Mouse (Mus musculus): Measurements from ENCODE around the gene Casp8. TPM values are rescaled to one million over a fixed set of nuclear protein-coding genes. Genes with fewer than 3 reads are reported as not detected.
"Not testable (repeated sequence)": the region's sequence is repeated elsewhere in the genome, so short reads cannot be mapped to it uniquely, and the experiment has no call there.

Gene Casp8
- total RNA-seq, 2 experiments from 2014 or later = 2.6 to 3.4 TPM

DNA sequence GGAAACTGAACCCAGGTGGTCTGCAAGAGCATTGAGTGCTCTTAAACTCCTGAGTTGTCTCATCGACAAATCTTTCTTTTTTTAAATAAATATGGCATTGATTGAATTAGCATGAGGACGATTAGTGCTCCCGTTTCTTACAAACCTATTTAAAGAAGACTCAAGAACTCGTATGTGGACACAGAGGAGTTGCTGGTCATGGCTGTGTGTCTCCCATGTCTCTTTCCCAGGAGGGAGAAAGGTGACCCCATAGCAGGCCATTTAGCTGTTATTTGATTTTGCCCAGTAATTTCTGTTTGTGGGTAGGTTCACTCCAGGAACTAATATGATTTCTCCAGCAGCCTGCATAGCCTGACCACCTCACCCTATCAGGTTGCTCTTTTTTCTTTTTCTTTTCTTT is 1.7 kb downstream of the Casp8 start:
- intact Hi-C loops (cut with DNase I) = no loop called here
- DNase-seq (ENCODE audit: low spot score in 2 of 2) = no peak

DNA sequence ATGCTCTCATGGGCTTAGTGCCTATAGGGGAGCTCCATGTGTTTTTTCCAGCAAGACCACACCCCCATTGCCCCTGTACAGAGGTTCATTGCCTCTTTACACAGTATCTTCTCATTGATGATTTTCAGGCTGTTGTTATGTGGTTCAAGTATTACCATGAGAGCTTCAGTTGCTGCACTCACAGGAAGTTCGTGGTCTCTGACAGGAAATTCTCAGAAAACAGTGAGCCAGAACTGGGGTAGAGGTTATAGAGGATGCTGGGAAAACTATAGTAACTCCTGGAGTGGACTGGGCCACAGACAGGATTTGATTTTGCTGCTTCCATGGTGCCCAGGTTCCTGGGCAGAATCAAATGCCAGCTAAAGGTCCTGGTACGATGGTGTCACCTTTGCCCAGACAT is 2.2 kb downstream of the Casp8 start:
- intact Hi-C loops (cut with DNase I) = no loop called here

DNA sequence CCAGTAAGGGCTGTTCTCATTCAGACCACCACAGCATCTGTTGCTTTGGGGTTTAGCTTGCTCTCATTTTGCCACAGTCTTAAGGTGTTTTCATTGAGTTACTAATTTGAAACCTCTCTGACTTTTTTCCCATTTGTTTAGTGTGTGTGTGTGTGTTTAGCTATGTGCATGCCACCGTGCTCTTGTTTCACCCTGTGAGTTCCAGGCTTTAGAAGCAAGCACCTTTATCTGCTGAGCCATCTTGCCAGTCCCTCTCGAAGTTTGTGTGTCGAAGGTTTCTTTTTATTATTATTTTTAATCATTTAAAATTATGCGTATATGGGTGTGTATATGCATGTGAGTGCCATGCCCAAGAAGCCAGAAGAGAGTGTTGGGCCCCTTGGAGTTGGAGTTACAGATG is 3.7 kb downstream of the Casp8 start:
- intact Hi-C loops (cut with DNase I) = no loop called here

More for the DNA sequence above, 2.2 kb downstream of the Casp8 start:
- no peak for DNase-seq (ENCODE audit: low spot score in 2 of 2)

DNA sequence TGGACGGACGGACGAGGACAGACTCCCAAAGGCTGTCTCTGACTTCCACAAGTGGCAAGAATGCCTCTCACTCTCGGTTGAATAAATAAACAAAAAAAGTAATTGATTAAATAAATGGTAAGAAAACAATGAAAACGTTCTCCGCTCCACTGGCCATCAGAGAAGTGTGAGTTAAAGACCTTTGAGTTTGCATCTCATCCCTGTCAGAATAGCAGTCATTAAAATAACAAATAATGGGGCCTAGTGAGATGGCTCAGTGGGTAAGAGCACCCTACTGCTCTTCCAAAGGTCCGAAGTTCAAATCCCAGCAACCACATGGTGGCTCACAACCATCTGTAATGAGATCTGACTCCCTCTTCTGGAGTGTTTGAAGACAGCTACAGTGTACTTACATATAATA is 5.5 kb downstream of the Casp8 start:
- intact Hi-C loops (cut with DNase I); DNase-seq (ENCODE audit: low spot score in 2 of 2): not testable (repeated sequence)

More for the DNA sequence above, 3.7 kb downstream of the Casp8 start:
- no peak for DNase-seq (ENCODE audit: low spot score in 2 of 2)

DNA sequence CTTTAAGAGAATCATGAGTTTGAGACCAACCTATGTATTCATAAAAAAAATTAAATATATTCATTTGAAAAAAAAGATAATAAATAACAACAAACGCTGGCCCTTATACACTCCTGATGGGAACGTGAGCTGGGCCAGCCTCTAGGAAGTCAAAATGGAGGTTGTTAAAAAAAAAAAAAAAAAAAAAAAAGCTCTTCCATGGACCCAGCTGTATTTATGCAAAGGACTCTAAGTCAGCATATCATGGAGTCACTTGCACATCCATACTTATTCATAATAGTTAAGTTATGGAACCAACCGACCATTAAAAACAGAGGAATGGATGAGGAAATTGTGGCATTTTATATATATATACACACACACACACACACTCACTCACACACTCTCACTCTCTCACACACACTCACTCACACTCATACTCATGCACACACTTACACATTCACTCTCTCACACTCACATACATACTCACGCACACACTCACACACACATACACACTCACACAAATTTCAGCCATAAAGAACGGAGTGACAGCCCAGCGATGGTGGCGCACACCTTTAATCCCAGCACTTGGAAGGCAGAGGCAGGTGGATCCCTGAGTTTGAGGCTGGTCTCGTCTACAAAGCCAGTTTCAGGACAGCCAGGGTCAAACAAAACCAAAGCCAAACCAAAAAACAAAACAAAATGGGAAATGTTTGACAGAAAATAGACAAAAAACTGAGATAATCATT is 6.5 kb downstream of the Casp8 start:
- intact Hi-C loops (cut with DNase I) = no loop called here
- DNase-seq (ENCODE audit: low spot score in 2 of 2) = no peak

DNA sequence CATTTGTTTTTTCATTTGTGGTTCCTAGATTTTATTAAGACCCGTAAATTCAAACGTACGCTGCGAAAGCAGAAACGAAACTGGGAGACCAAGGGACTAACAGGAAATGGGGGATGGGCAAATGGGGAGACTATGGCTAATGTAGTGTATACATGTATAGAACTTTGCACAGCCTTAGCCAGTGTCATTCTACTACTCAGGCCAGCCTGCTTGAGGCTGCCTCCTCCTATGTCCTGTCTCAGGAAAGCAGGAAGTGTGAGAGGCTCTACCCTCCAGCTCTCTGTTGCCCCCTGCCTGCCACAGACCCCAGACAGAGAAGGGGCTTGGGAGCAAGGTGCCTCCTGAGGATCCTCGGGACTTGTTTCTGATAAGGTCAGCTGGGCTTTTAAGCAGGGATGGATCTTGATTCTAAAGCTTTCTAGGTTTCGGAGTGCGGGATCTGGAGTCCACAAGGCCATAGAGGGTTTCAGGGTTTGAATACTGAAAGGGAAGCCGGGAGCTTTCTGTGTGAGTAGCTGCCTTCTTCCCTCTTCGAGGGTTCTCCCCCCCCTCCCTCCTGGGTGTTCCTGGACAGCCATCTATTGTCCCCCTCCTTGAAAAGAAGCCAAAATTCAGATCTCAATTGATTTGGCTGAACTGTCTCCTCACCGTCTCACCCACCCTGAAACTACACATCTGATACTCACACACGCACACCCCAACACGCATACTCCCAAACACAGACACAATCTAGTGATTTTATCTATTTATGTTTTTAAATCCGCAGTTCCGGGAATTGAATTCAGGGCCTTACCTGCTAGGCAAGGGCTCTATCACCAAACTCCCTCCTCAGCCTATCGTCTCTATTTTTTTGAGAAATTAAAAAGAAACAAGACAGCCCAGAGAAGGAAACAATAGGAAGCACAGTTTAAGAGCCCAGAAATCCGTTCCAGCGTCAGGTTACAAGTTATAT is 7.4 kb downstream of the Casp8 start:
- peak in 1 of 2 experiments; percentile 24 for DNase-seq (ENCODE audit: low spot score in 2 of 2)
- intact Hi-C loops (cut with DNase I) = no loop called here

DNA sequence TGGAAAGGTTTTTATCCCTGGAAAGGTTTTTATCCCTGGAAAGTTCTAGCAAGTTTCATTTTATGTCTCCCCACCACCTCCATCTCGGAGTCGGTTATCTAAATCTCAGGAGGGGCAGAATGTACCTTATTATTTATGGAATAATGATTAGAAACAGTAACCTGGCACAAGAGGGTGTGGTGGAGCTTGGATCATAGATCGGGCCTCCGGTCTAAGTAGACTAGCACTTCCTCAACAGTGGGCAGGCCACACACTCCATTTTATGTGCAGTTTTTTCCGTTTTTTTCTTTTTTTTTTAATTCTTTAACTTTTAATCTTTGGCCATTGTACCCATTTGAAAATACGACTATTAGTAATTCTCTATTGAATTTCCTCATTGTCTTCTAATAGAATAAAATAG is 8.4 kb downstream of the Casp8 start:
- DNase-seq (ENCODE audit: low spot score in 2 of 2) = no peak
- intact Hi-C loops (cut with DNase I) = no loop called here

DNA sequence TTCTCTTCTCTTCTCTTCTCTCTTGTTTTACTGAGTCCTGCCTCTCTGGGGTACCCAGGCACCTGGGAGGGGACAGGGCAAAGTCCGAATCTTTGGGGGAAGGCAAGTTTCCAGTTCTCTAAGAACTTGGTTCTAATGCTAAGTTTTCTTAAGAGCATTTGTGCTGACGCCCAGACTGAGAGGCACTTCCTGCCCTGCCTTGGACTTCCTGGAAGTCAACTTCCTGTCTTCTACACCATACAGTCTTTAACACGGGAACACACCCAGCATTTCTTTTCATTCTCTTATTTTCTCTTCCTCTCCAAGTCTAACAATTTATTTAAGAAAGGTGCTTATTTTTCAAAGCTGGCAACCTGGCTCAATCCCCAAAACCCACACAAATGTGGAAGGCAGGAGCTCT is 11.5 kb downstream of the Casp8 start:
- intact Hi-C loops (cut with DNase I) = no loop called here
- no peak for DNase-seq (ENCODE audit: low spot score in 2 of 2)

DNA sequence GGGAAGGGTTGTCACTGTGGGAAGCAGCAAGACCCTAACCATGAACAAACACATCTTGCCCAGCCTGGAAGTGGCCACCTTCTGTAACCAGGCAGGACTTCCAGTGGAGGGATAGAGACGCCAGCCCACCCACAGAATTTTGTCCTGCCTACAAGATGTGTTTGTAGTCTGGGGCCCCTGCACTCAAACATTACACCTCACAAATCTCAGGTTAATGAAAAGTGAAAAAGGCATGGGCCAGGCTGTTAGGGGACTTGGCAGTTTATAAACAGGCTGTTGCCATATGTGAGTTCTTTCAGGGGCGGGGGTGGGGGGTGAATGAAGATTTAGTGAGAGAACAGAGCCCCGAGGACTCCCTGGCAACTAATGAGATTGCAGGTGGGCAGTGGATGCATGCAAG is 31.1 kb downstream of the Casp8 start:
- intact Hi-C loops (cut with DNase I) = no loop called here
- DNase-seq (ENCODE audit: low spot score in 2 of 2) = no peak

DNA sequence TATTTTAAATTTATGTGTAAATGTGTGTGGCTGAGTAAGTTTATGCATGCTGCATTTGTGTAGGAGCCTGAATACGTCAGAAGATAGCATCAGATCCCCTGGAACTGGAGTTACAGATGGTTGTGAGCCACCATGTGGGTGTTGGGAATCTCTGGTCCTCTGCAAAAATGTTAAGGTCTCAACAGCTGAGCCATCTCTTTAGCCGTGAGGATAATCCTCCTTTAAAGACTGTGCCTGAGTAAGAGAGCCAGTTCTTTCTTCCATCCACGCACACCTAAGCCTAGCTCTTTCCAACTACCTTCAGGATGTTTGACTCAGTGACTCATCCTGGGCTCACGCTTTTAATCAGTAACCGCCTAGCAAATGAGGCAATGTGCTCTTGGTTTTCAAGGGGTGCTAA is 35.6 kb downstream of the Casp8 start:
- DNase-seq (ENCODE audit: low spot score in 2 of 2) = peak; percentile 29 to 91

DNA sequence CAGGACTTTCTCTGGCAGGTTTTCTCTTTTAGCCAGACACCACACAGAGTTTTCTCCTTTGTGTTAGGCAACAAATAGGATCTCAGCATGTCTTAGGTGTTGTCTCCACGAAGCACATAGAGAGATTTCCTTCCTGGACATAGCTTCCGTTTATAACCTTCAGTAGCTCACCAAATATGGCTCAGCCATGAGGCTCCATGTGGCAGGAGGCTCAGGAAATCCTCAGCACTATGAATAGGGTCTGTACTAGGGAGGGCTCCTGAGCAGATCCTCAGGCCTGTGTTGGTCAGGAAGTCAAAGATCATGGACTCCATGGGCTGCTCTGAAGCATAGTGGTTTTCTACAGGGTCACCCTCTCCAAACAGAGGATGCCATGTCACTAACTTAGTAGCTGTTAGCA is 37.0 kb downstream of the Casp8 start:
- intact Hi-C loops (cut with DNase I) = no loop called here
- no peak for DNase-seq (ENCODE audit: low spot score in 2 of 2)

More for the DNA sequence above, 35.6 kb downstream of the Casp8 start:
- intact Hi-C loops (cut with DNase I) = no loop called here

DNA sequence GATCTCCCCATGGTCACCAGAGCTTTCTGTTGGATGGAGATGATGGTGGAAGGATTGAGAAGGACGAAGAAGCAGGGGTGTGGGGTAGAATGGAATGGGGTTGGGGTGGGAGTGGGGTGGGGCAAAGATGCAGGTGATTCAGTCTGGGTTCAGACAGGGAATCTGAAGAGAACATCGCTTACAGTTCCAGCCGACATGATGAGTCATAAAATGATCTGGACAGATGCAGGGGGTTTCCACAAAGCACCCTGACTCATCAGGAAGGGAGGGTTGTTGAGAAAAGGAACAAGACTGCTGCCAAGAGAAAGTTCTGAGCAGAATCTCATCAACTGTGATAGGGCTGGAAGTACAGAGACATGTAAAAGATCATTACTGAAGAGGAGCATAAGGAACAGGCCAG is 61.6 kb downstream of the Casp8 start:
- peak in 1 of 2 experiments; percentile 64 for DNase-seq (ENCODE audit: low spot score in 2 of 2)
- intact Hi-C loops (cut with DNase I) = not testable (repeated sequence)

DNA sequence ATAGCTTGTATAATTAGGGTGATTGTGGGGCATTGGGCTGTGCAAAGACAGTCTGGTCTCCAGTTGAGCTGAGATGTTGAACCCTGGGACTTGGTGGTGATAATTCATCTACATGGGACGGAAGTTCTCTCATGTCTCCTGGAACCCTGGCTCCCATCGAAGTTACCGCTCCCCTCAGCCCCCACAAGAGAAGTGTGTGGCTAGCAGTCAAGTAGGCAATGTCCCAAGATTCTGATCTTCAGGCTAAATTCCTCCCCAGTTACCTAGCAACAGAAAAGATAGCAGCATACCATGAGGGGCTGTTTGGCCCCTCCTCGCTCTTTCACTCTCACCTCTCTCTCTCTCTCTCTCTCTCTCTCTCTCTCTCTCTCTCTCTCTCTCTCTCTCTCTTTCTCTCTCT is 64.0 kb downstream of the Casp8 start:
- DNase-seq (ENCODE audit: low spot score in 2 of 2) = peak in 1 of 2 experiments; percentile 12
- intact Hi-C loops (cut with DNase I) = not testable (repeated sequence)

DNA sequence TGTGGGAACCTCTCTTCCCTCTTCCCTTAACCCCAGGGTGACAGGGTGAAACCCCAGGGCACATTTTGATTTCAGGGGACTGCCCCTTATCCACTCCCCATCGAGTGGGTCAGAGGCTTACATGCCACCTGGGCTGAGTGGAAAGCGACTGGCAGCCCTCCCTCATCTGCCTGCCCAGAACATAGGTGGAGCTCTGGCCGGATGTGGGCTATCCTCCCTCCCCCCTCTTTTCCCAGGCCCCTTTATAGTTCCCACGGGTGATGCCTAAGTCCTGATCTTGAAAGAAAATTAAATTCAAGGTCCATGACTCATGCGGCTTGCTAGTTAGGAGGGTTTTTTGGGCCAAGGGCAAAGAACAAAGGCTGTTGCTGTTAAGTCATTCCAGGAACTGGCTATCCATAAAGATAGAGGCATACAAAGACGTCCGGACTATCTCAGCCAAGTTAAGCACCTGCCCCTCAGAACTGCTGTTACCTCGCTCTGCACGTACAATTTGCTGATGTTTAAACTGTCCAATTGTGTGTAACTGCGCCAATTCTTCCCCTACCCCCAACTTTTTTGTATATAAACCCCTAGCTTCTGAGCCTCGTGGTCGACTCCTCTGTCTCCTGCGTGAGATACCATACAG is 64.7 kb downstream of the Casp8 start:
- intact Hi-C loops (cut with DNase I); DNase-seq (ENCODE audit: low spot score in 2 of 2): not testable (repeated sequence)

DNA sequence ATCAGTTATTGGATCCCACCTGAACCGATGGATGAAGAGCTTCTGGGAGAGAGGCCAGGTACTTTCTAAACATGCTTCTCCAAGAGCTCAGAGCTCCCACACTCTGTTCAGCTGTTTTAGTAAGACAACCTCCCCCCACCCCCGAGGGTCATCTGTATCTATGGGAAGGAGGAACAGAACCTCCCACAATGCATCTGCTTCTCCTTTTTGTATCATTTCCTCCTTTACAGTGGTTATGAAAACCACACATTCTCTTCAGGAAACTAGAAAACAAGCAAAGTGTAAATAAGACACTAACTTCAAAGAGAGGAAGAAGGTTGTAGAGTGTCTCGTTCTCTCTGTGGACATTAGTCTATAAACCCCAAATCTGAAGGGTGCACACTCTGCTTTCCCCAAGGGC is 65.4 kb downstream of the Casp8 start:
- intact Hi-C loops (cut with DNase I); DNase-seq (ENCODE audit: low spot score in 2 of 2): not testable (repeated sequence)

DNA sequence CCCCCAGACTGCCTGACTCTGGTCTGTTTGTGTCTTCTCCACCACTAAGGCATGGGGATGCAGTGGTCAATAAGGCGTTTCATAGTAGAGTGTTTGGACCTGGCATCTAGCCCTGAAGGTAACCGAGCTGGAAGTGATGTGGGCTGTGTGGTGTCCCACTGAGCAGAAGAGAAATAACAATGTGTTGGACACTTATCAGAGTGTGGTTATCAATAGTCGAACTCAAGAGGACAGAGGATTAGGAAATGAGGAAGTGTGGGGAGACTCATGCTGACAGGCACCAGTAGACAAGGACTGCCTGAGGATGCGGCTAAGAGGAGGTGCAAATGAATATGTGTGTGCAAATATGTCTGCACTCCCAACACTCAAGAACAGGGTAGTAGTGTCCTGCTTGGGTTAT is 81.3 kb downstream of the Casp8 start:
- intact Hi-C loops (cut with DNase I); DNase-seq (ENCODE audit: low spot score in 2 of 2): not testable (repeated sequence)

DNA sequence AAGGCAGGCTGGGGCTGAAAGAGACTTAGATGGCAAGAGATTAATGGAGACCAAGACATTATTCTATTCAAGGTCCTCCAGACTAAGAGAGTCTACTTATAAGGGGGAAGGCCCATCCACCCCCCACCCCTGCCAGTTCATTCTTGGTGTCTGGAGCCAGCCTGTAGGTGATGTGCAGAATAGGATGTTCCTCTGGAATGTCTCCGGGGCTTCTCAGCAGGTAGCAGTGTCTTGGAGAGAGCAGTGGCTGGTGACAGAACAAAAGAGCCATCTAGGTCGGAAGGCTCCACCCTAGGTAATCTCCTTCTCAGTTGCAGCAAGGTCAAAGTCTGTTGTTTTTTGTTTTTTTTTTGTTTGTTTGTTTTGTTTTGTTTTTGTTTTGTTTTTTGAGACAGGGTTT is 84.1 kb downstream of the Casp8 start:
- intact Hi-C loops (cut with DNase I) = not testable (repeated sequence)

DNA sequence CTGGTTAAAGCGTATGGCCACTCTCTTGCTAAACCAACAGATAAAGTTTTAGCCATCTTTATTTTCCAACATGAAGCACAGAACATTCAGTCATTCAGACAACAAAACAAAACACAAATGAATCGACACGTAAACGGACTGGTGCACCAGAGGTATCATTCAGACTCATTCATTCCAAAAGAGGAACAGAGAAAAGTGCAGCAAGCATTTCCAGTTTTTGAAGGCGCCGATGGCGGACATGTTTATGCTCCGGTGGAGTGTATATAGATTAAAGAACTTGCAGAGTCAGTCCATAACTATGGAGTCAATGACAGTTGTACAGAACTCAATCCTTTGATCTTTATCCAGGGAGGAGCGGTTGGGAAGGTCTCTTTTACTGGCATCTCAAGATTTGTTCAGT is 88.1 kb downstream of the Casp8 start:
- intact Hi-C loops (cut with DNase I); DNase-seq (ENCODE audit: low spot score in 2 of 2): not testable (repeated sequence)

More for the DNA sequence above, 84.1 kb downstream of the Casp8 start:
- DNase-seq (ENCODE audit: low spot score in 2 of 2) = not testable (repeated sequence)

DNA sequence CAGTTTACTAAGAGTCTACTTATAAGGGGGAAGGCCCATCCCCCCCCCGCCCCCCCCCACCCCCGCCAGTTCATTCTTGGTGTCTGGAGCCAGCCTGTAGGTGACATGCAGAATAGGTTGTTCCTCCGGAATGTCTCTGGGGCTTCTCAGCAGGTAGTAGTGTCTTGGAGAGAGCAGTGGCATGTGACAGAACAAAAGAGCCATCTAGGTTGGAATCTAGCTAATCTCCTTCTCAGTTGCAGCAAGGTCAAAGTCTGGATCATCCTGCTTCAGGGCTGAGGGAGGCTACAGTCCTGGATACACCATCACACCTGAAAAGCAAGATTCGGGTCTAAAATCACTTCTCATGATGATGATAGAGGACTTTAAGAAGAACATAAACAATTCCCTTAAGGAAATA is 90.5 kb downstream of the Casp8 start:
- DNase-seq (ENCODE audit: low spot score in 2 of 2) = no peak
- intact Hi-C loops (cut with DNase I) = no loop called here

DNA sequence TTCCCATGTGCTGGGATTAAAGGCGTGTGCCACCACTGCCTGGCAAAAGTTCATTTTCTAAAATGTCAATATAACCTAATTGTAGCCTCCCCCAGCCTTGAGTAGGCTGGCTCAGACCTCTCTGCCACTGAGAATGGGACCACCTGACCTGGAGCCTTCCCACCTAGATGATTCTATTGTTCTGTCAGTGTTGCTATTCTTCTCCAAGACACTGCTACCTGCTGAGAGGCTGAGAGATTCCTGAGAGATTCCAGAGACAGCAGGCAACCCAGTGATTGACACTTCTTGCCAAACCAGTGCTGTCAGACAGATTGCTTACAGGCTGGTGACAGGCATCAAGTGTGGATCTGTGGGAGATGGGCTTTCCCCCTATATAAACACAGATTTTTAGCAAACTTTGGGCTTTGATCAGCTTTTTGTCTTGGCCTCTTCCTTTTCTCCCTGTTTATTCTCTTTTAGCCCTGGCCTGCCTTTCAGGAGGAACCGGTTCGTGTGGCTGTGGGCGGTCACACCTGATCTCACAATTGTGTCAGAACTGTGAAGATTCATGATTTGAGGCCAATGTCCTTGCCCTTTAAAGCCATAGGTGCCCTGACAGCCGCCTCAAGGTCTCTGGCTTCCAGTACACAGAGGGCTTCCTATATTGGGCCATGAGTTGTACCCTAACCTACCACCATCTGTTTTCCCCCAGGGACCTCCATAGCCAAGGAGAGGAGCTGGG is 94.8 kb downstream of the Casp8 start:
- intact Hi-C loops (cut with DNase I) = no loop called here
- DNase-seq (ENCODE audit: low spot score in 2 of 2) = no peak

Data from left cerebral cortex, postnatal 25 days (tissue).